Mouse (Mus musculus): ENCODE results near the gene Nlrx1.

The Nlrx1 gene

GRCm38 (mm10) chr9:44269077-44269476, 678 bp upstream of the Nlrx1 start:
- DNase-seq (ENCODE audit: extremely low spot score, low read depth, low spot score), result no peak

GRCm38 (mm10) chr9:44268027-44268360, 405 bp downstream of the Nlrx1 start:
- DNase-seq (ENCODE audit: extremely low spot score, low read depth, low spot score), result no peak

- no peak for DNase-seq (ENCODE audit: extremely low spot score, low read depth, low spot score)
Observed at GRCm38 (mm10) chr9:44267319-44268026, 926 bp downstream of the Nlrx1 start.

GRCm38 (mm10) chr9:44266478-44267226, 1.7 kb downstream of the Nlrx1 start:
- no peak for DNase-seq (ENCODE audit: extremely low spot score, low read depth, low spot score)

GRCm38 (mm10) chr9:44261388-44261787, 7.0 kb downstream of the Nlrx1 start:
- no peak for DNase-seq (ENCODE audit: extremely low spot score, low read depth, low spot score)

- DNase-seq (ENCODE audit: extremely low spot score, low read depth, low spot score), result no peak
Observed at GRCm38 (mm10) chr9:44259014-44259413, 9.4 kb downstream of the Nlrx1 start.

GRCm38 (mm10) chr9:44256213-44256612, 12.2 kb downstream of the Nlrx1 start:
- no peak for DNase-seq (ENCODE audit: extremely low spot score, low read depth, low spot score)

GRCm38 (mm10) chr9:44255136-44255521, 13.3 kb downstream of the Nlrx1 start:
- no peak for DNase-seq (ENCODE audit: extremely low spot score, low read depth, low spot score)

GRCm38 (mm10) chr9:44254508-44255135, 13.8 kb downstream of the Nlrx1 start:
- DNase-seq (ENCODE audit: extremely low spot score, low read depth, low spot score), result no peak

GRCm38 (mm10) chr9:44253441-44253840, 15.0 kb downstream of the Nlrx1 start:
- DNase-seq (ENCODE audit: extremely low spot score, low read depth, low spot score), result no peak

- no peak for DNase-seq (ENCODE audit: extremely low spot score, low read depth, low spot score)
Observed at GRCm38 (mm10) chr9:44251314-44251713, 17.1 kb downstream of the Nlrx1 start, which contains the start of gene Pdzd3. Pdzd3 (minus strand) TSS chr9:44251471.

- no peak for DNase-seq (ENCODE audit: extremely low spot score, low read depth, low spot score)
Observed at GRCm38 (mm10) chr9:44250445-44250844, 18.0 kb downstream of the Nlrx1 start.

- no peak for DNase-seq (ENCODE audit: extremely low spot score, low read depth, low spot score)
Observed at GRCm38 (mm10) chr9:44249181-44250146, 18.9 kb downstream of the Nlrx1 start.

- no peak for DNase-seq (ENCODE audit: extremely low spot score, low read depth, low spot score)
Observed at GRCm38 (mm10) chr9:44247907-44248306, 20.5 kb downstream of the Nlrx1 start.

- no peak for DNase-seq (ENCODE audit: extremely low spot score, low read depth, low spot score)
Observed at GRCm38 (mm10) chr9:44243621-44244020, 24.8 kb downstream of the Nlrx1 start.

- DNase-seq (ENCODE audit: extremely low spot score, low read depth, low spot score), result no peak
Observed at GRCm38 (mm10) chr9:44241418-44241817, 27.0 kb downstream of the Nlrx1 start.

GRCm38 (mm10) chr9:44240911-44241310, 27.5 kb downstream of the Nlrx1 start:
- no peak for DNase-seq (ENCODE audit: extremely low spot score, low read depth, low spot score)

GRCm38 (mm10) chr9:44240399-44240798, 28.0 kb downstream of the Nlrx1 start, which contains the start of gene Ccdc153:
Ccdc153 (plus strand) TSS chr9:44240676.
- DNase-seq (ENCODE audit: extremely low spot score, low read depth, low spot score), result no peak

GRCm38 (mm10) chr9:44239447-44239846, 29.0 kb downstream of the Nlrx1 start:
- DNase-seq (ENCODE audit: extremely low spot score, low read depth, low spot score), result no peak

GRCm38 (mm10) chr9:44238501-44239190, 29.8 kb downstream of the Nlrx1 start:
- no peak for DNase-seq (ENCODE audit: extremely low spot score, low read depth, low spot score)
